Mouse (Mus musculus) forelimb bud, embryonic 11.5 days (tissue): Measurements from ENCODE around the gene Rbmy.
"Not testable (repeated sequence)": the region's sequence is repeated elsewhere in the genome, so short reads cannot be mapped to it uniquely, and the experiment has no call there.

Source experiments
- DNase-seq: peaks from one replicate; pipeline ENCODE4 v3.0.0-alpha.2; 2012; ENCODE audit warnings: low read depth, low spot score

The Rbmy gene

GRCm38 (mm10) chrY:2830380-2830779 is at the start of gene Rbmy, which contains the start of gene Gm10256:
Gene Rbmy (plus strand): TSS chrY:2830680.
Gene Gm10256 (plus strand): TSS chrY:2830699.
- DNase-seq = not testable (repeated sequence)

GRCm38 (mm10) chrY:2796105-2796504 is 34.4 kb upstream of the Rbmy start, which contains the start of gene Gm4064:
Gene Gm4064 (minus strand): TSS chrY:2796205.
- not testable (repeated sequence) for DNase-seq
